Comparison of ENCODE assay signal across 8 mouse cellular contexts in the genomic region with DNA sequence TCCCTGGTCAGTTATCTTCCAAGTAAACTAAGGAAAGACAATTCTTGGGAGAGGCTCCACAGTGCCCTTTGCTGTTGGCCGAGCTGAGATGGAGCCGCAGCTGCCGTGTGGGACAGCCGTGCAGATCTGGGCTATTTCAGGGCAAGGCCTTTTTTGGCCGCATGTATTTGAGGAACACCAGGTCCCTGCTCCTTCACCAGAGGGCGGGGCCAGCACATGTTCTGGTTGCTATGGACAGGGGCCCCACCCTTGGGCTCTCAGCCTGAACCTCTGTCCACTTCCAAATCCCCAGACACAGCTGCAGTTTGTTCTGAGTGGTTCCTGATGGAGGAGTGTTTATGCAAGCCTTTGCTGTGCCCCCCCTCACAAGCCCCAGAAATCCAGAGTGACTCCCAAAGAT. TPM values are rescaled to one million over a fixed set of nuclear protein-coding genes. Genes with fewer than 3 reads are reported as not detected.
DNase-seq lines count a peak whose midpoint lies in the region; ATAC-seq and TF ChIP-seq lines count a peak whose summit lies in the region.

No protein-coding gene starts in this region.

- no peaks in the 10 kb centered on the region; the same call in 1 of the 2 replicates for H3K27me3 ChIP-seq in cerebellum, adult 2 months (ENCODE audit: control insufficient read depth, insufficient read depth, low read length)
- no peaks in the 10 kb centered on the region for H3K27me3 ChIP-seq in heart, embryonic 11.5 days (ENCODE audit: control insufficient read depth, insufficient read depth, low read length)
- no peaks in the 10 kb centered on the region for H3K27me3 ChIP-seq in stomach, embryonic 15.5 days (replicated peaks)
- peaks cover 22% of the 10 kb centered on the region for H3K27me3 ChIP-seq in forebrain, embryonic 10.5 days (ENCODE audit: poor library complexity, severe bottlenecking)

- no peak overlapping the region; the same call in 1 of the 2 replicates for H3K4me2 ChIP-seq in heart, embryonic 11.5 days
- H3K4me2 ChIP-seq in stomach, embryonic 15.5 days = no peak overlapping the region; the same call in 1 of the 2 replicates

- WGBS in cerebellum, adult 2 months = 81% methylated on average over 6 of the region's 6 CpGs
- WGBS in heart, embryonic 11.5 days (ENCODE audit: insufficient replicate concordance) = 39% methylated on average over 6 of the region's 6 CpGs
- WGBS in stomach, embryonic 15.5 days = 21% methylated on average over 6 of the region's 6 CpGs
- 84% methylated on average over 6 of the region's 6 CpGs for WGBS in forebrain, embryonic 10.5 days

- DNase-seq in cerebellum, adult 2 months = no peak
- no peak for DNase-seq in cerebellum, postnatal 4 days (ENCODE audit: low spot score in 2 of 2)
- DNase-seq in kidney, postnatal 25 days = peak; percentile 70 to 92
- no peak for DNase-seq in forebrain, embryonic 10.5 days (ENCODE audit: extremely low spot score, low spot score)
- DNase-seq in Muller cell, postnatal 12 days (ENCODE audit: inconsistent ontology term) = no peak
- no peak for DNase-seq in cerebellum, postnatal 14 days

- no peak overlapping the region for H3K4me3 ChIP-seq in cerebellum, adult 2 months (replicated peaks; ENCODE audit: insufficient read depth, low read depth, low read length)
- no peak overlapping the region for H3K4me3 ChIP-seq in heart, embryonic 11.5 days (ENCODE audit: low read depth, low read length)
- H3K4me3 ChIP-seq in stomach, embryonic 15.5 days (replicated peaks) = no peak overlapping the region
- no peak overlapping the region for H3K4me3 ChIP-seq in forebrain, embryonic 10.5 days

- ATAC-seq in heart, embryonic 11.5 days (replicated peaks; ENCODE audit: insufficient number of reproducible peaks, low FRiP score, low TSS enrichment) = no peak
- peak; percentile 27 for ATAC-seq in stomach, embryonic 15.5 days (ENCODE audit: insufficient read depth, low FRiP score, low read depth)

- H3K4me1 ChIP-seq in cerebellum, adult 2 months (ENCODE audit: control insufficient read depth, insufficient read depth, low read length) = no peaks in the 10 kb centered on the region
- H3K4me1 ChIP-seq in heart, embryonic 11.5 days (ENCODE audit: control insufficient read depth, insufficient read depth, low read length) = peaks cover 62% of the 10 kb centered on the region
- H3K4me1 ChIP-seq in stomach, embryonic 15.5 days = peaks cover 59% of the 10 kb centered on the region
- peaks cover 48% of the 10 kb centered on the region for H3K4me1 ChIP-seq in forebrain, embryonic 10.5 days

- H3K9ac ChIP-seq in heart, embryonic 11.5 days (ENCODE audit: low read depth, low read length) = peak overlapping the region; percentile 43
- no peak overlapping the region for H3K9ac ChIP-seq in stomach, embryonic 15.5 days

- H3K27ac ChIP-seq in cerebellum, adult 2 months (ENCODE audit: insufficient read depth, low read length) = 0 out of 2 replicates have a peak overlapping the region, but pooled peaks have one; percentile 64
- H3K27ac ChIP-seq in heart, embryonic 11.5 days (ENCODE audit: low read depth, low read length) = peak overlapping the region; percentile 92
- peak overlapping the region; percentile 95 for H3K27ac ChIP-seq in stomach, embryonic 15.5 days
- no peak overlapping the region for H3K27ac ChIP-seq in forebrain, embryonic 10.5 days

- no peak for TF ChIP-seq POLR2A in cerebellum, adult 2 months (IDR thresholded peaks at IDR 0.05; ENCODE audit: borderline replicate concordance, insufficient read depth, low read length)

- no peaks in the 10 kb centered on the region for H3K9me3 ChIP-seq in heart, embryonic 11.5 days (replicated peaks; ENCODE audit: control insufficient read depth, low read length)
- no peaks in the 10 kb centered on the region for H3K9me3 ChIP-seq in stomach, embryonic 15.5 days
- H3K9me3 ChIP-seq in forebrain, embryonic 10.5 days = peaks cover 5% of the 10 kb centered on the region; the same call in 1 of the 2 replicates

- TF ChIP-seq CTCF in cerebellum, adult 2 months (IDR thresholded peaks at IDR 0.05; ENCODE audit: borderline replicate concordance, insufficient read depth, low read depth, low read length) = no peak

- H3K36me3 ChIP-seq in heart, embryonic 11.5 days (ENCODE audit: control insufficient read depth, insufficient read depth, low read length) = no peaks in the 10 kb centered on the region
- H3K36me3 ChIP-seq in stomach, embryonic 15.5 days = no peaks in the 10 kb centered on the region
- H3K36me3 ChIP-seq in forebrain, embryonic 10.5 days (replicated peaks) = no peaks in the 10 kb centered on the region

RNA-seq across cellular contexts. Expression of a gene that starts 13.6 kb away (rescaled TPM):
- 509 and 539 TPM in 2 replicates for polyA plus RNA-seq in cerebellum, adult 2 months (2012; rRNA removed)
- polyA plus RNA-seq in heart, embryonic 11.5 days (2014; fragmentation: Nextera tagmentation; extraction: Ambion mirVana) = 129 and 144 TPM in 2 replicates
- 70.4 and 77.6 TPM in 2 replicates for polyA plus RNA-seq in stomach, embryonic 15.5 days (2015; fragmentation: Nextera tagmentation; extraction: Ambion mirVana)
- 71.0 and 73.6 TPM in 2 replicates for polyA plus RNA-seq in forebrain, embryonic 10.5 days (2016; fragmentation: Nextera tagmentation; extraction: Ambion mirVana)

RNA-seq across cellular contexts. Expression of a gene that starts 22.6 kb away (rescaled TPM):
- 3.8 and 5.7 TPM in 2 replicates for polyA plus RNA-seq in cerebellum, adult 2 months (2012; rRNA removed)
- 2.3 and 2.6 TPM in 2 replicates for polyA plus RNA-seq in heart, embryonic 11.5 days (2014; fragmentation: Nextera tagmentation; extraction: Ambion mirVana)
- 6.5 and 8.0 TPM in 2 replicates for polyA plus RNA-seq in stomach, embryonic 15.5 days (2015; fragmentation: Nextera tagmentation; extraction: Ambion mirVana)
- 3.7 and 3.8 TPM in 2 replicates for polyA plus RNA-seq in forebrain, embryonic 10.5 days (2016; fragmentation: Nextera tagmentation; extraction: Ambion mirVana)

RNA-seq across cellular contexts. Expression of a gene that starts 26.6 kb away (rescaled TPM):
- polyA plus RNA-seq in cerebellum, adult 2 months (2012; rRNA removed) = 4.1 TPM in 2 replicates
- 38.3 and 40.2 TPM in 2 replicates for polyA plus RNA-seq in heart, embryonic 11.5 days (2014; fragmentation: Nextera tagmentation; extraction: Ambion mirVana)
- 27.6 and 30.9 TPM in 2 replicates for polyA plus RNA-seq in stomach, embryonic 15.5 days (2015; fragmentation: Nextera tagmentation; extraction: Ambion mirVana)
- polyA plus RNA-seq in forebrain, embryonic 10.5 days (2016; fragmentation: Nextera tagmentation; extraction: Ambion mirVana) = 2.1 and 2.4 TPM in 2 replicates

RNA-seq across cellular contexts. Expression of a gene that starts 30.5 kb away (rescaled TPM):
- 7.9 and 9.3 TPM in 2 replicates for polyA plus RNA-seq in cerebellum, adult 2 months (2012; rRNA removed)
- polyA plus RNA-seq in heart, embryonic 11.5 days (2014; fragmentation: Nextera tagmentation; extraction: Ambion mirVana) = 3.9 and 4.5 TPM in 2 replicates
- 5.7 and 6.5 TPM in 2 replicates for polyA plus RNA-seq in stomach, embryonic 15.5 days (2015; fragmentation: Nextera tagmentation; extraction: Ambion mirVana)
- polyA plus RNA-seq in forebrain, embryonic 10.5 days (2016; fragmentation: Nextera tagmentation; extraction: Ambion mirVana) = 1.7 TPM in 2 replicates

RNA-seq across cellular contexts. Expression of a gene that starts 38.3 kb away (rescaled TPM):
- 61.9 and 66.2 TPM in 2 replicates for polyA plus RNA-seq in cerebellum, adult 2 months (2012; rRNA removed)
- 109 and 116 TPM in 2 replicates for polyA plus RNA-seq in heart, embryonic 11.5 days (2014; fragmentation: Nextera tagmentation; extraction: Ambion mirVana)
- 94.8 and 102 TPM in 2 replicates for polyA plus RNA-seq in stomach, embryonic 15.5 days (2015; fragmentation: Nextera tagmentation; extraction: Ambion mirVana)
- 112 and 114 TPM in 2 replicates for polyA plus RNA-seq in forebrain, embryonic 10.5 days (2016; fragmentation: Nextera tagmentation; extraction: Ambion mirVana)

Comparison
In these comparisons a context has a peak if more than half of its experiments do, and no peak if none do; other contexts are left out.
1. DNase-seq: peak in kidney, postnatal 25 days (2 of 2); none in cerebellum, adult 2 months (0 of 2), cerebellum, postnatal 4 days (0 of 2), forebrain, embryonic 10.5 days (single experiment), Muller cell, postnatal 12 days (single experiment) and cerebellum, postnatal 14 days (0 of 2).